Mouse (Mus musculus): ENCODE data around the gene Pzp.

The Pzp gene

DNA sequence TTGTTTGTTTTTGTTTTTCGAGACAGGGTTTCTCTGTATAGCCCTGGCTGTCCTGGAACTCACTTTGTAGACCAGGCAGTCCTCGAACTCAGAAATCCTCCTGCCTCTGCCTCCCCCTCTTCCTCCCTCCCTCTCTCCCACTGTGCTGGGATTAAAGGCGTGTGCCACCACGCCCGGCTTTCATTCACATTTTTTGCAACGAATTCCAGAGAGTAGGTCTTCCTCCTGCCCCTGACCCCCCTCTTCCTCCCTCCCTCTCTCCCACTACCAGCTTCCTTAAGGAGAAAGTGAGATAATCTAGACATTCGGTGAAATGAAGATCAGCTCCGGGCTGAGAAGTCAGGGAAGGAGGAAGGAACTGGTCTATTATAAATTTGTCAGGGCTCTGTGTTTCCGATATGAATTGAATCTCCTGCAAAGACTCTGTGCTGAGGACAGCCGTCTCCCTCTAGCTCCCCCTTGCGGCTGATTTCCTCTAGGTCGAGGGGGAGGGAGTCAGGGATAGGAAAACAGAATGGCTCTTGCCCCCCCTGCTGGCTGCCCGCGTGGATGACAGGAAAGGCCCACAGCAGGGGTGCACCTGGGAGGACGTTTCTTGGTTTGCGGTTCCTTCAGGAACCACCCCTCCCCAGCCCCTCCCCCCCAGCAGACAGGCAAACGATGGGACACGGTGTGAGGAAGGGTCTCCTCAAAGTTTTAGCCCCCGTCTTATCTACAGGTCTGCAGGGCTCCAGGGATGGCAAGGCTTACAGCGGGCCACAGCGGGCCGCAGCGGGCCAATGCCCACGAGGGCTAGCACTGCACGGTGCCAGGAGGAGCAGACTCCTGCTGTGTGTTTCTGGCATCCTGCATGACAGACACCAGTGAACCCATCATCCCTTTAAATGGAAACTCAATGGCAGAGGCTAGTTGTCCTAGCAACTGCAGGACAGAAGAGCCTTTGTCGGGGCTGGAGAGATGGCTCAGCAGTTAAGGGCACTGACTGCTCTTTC is 46.8 kb downstream of the Pzp start:
- DNase-seq (ENCODE audit: low read depth, low spot score): peak; percentile 89

DNA sequence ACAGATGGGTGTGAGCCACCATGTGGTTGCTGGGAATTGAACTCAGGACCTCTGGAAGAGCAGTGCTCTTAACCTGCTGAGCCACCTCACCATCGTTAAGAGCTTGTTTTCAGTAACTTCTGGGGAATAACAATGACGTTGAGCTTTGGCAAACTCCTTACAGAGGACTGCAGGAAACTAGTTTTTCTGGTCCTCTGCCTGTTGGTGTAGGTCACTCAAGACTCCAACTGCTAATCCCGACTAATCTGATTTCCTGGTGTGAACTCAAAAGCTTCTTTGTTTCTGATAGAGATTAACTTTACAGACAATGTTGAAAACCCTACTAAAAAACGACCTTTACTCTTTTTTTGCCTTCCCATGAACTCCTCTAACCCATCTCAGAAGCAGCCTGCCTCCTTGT is 49.0 kb downstream of the Pzp start:
- DNase-seq (ENCODE audit: low read depth, low spot score): no peak

DNA sequence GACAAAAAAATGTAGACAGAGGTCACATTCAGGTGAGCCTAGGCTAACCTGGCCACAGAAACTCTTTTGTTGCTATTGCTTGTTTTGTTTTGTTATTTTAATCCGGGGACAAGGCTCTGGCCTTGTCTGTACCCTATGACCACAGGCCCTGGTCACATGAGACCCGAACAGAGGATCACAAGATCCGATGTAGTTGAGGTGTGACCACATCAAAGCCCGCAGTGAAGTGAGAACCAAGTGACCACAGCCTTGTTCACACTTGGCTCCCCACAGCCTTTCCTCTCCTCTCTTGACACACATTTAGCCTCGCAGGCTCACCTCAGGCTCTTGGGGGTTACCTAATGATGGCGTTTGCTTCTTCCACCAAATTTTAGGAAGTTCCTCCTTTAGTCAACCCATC is 52.4 kb downstream of the Pzp start:
- no peak for DNase-seq (ENCODE audit: low read depth, low spot score)

DNA sequence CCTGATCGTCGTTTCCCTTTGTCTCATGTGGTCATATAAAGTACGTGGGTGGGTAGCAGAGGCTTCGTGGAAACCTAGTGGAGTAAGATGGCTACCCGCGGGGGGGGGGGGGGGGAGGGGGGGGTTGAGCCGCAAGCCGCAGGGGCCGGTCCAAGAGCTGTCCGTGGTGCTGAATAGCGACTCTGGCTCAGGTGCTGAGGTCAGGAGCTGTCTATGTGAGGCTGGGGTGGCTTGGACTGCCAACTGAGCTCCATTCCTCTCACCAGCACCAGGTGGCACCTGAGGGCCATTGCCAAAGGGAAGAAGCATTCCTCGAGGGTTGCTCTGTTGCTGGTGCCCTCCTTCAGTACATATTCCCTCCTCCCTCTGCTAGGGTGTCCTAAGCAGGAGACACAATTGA is 57.1 kb downstream of the Pzp start:
- DNase-seq (ENCODE audit: low read depth, low spot score): peak; percentile 10

DNA sequence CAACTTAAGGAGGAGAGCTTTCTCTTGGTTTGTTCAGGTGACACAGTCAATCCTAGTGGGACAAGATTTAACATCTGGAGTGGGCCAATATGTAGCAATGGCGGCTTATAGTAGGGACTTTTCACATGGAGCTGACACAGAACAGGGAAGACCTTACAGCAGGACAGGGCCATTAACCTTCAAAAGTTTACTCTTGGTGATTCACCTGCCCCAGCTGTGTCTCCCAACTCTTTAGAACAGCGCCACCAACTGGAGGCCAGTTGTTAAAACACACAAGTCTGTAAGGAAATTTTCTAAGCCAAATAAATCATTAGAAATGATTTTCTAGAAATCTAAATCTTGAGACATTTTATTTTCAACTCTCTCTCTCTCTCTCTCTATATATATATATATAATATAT is 59.2 kb downstream of the Pzp start:
- DNase-seq (ENCODE audit: low read depth, low spot score): no peak

DNA sequence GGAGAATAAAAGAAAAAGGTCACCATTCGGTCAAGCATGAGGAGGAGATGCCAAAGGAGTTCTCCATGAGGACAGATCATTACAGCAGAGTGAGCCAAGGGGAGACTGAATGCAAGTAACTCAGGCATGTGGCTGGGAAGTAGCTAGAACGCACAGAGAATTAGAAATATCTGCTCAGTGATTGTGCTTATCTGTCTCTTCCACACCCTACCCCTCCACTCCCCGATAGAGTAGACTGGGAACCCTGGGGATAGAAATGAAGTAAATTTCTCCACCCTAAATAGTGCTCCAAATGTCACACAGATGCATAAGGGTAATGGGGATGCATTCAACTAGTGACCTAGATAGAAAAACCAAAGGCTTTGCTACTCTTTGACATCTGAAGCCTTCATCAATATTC is 60.0 kb downstream of the Pzp start:
- DNase-seq (ENCODE audit: low read depth, low spot score): no peak

DNA sequence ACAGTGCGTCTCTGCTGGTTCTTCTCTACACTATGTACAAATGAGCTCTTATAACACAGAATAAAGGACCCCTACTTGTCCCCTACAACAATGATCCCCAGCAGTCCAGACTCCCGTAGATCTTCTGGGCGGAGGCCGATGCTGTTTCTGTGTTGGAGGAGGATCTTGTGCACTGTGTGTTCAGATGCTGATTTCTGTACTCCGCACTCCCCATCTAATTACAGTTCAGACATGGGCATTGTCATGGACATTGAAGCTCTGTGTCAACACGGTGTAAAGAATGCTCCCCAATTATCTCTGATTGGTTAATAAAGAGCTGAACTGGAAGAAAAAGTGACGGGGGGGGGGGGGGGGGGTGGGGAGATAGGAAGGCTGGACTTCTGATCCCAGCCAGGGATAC is 60.5 kb downstream of the Pzp start:
- no peak for DNase-seq (ENCODE audit: low read depth, low spot score)

DNA sequence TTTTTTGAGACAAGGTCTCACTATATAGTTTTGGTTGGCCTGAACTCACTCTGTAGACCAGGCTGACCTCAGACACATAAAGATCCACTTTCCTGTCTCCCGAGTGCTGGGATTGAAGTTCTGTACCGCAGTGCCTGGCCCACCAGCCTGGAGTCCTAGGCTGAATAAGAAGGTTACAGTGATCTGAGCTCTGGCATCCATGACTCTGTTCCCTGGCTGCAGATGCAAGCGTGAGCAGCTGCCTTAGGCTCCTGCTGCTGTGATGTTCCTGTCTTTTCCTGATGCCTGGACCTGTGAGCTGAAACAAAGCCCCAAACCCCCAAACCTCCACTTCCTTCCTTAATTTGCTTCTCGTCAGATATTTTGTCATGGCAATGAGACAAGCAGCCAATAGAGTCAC is 61.5 kb downstream of the Pzp start:
- no peak for DNase-seq (ENCODE audit: low read depth, low spot score)

DNA sequence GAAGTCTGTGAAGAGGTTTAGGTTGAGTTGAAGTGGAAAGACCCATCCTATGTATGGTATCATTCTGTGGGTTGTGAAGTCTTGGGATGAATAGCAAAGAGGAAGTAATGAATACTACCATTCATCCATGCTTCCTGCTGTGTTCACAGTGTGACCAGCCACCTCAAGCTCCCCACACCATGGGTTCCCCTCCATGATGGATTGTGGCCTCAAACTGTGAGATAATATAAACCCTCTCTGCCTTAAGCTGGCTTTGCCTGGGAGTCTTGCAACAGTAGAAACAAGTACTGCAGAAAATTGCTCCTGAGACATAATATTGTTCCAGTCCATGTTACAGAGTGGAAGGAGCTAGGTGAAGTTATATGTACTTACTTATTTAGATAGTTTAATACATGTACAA is 64.9 kb downstream of the Pzp start:
- no peak for DNase-seq (ENCODE audit: low read depth, low spot score)

DNA sequence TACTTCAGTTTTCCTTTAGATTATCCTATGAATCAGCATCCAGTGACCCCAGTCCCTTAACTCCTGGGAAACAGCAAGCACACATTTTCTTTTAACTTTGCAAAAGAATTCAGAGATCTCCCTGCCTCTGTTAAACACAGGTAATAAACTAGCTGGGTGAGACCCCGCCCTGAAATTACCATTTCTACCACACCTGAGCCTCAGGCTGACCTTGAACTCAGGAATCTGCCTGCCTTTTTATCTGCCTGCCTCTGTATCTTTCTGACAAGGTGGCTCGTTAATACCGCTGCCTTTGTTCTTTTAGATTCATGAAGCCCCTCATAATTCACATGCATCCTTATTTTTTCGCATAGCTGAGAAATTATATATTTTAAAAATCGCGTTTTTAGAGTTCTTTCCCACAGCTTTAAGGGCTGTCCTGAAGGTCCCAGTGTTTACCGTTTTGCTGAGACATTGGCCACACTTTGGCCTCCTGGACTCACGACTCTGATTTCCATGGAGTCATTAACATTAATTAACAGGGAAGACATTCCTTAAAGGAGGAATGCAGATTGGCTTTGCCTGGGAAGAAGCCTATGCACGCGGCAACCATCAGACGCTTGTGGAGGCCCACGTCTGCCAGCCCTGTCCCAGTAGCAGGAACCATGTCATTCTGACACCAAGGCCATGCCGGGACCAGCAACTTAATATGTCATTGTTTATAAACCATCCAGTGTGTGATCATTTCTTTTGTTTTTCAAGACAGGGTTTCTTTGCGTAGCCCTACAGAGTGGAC is 65.6 kb downstream of the Pzp start:
- DNase-seq (ENCODE audit: low read depth, low spot score): no peak

DNA sequence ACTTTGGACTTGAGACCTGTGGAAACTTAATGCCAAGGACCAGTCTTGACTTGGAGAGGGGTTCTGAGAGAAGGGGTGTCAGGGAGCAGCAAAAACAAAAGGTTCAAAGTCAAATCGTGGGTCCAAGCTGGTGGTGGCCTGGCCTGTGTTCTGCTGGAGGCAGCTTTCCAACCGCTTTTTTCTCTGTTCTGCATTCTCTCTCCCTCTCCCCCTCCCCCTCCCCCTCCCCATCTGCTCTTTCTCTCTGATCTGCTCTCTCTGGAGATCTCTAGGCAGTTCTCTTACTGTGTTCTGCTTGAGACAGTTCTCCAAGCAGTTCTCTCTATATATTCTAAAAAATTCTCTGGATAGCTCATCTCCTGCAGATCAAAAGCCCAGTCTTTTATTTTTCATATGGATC is 66.2 kb downstream of the Pzp start:
- DNase-seq (ENCODE audit: low read depth, low spot score): no peak

DNA sequence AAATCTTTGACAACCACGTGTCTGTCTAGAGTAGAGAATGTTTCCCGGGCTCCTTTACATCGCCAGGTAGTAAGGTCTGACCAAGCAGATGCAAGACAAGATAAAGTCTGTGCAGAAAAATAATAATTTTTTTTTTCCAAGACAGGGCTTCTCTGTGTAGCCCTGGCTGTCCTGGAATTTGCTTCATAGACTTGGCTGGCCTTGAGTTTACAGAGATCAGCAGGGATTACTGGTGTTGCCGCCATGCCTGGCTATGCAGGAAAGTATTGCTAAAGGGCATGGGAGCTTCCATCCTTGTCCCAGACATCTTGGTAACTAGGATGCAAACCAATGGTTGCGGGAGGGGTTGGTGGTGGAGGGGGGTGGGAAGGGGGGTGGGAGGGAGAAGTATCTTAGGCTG is 69.3 kb downstream of the Pzp start:
- no peak for DNase-seq (ENCODE audit: low read depth, low spot score)

DNA sequence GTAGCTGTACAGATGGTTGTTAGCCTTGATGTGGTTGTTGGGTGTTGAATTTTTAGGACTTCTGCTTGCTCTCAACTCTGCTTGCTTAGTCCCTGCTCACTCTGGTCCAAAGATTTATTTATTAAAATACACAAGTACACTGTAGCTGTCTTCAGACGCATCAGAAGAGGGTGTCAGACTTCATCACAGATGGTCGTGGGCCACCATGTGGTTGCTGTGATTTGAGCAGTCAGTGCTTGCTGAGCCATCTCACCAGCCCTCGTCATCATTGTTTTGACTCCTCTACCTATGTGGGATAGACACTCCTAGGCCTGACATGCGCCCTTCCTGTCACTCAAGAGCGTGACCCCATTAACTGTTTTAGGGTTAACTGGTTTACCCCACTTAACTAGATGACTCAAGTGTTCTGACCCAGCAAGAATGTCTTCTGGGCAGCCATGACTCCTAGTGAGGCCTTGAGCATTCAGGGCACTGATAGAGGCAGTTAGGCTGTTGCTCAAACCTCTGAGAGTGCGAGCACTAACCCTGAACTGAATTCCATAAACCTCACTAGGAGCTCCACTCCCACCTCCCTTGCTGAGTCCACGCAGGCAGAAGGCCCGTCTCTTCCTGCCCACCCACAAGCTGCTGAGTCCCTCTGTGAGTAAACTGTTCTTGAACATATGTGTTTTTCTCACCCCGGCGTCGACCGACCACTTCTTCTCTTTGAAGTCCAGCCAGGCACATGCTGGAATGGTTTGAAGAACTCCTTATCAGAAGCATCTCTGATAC is 70.5 kb downstream of the Pzp start:
- no peak for DNase-seq (ENCODE audit: low read depth, low spot score)

DNA sequence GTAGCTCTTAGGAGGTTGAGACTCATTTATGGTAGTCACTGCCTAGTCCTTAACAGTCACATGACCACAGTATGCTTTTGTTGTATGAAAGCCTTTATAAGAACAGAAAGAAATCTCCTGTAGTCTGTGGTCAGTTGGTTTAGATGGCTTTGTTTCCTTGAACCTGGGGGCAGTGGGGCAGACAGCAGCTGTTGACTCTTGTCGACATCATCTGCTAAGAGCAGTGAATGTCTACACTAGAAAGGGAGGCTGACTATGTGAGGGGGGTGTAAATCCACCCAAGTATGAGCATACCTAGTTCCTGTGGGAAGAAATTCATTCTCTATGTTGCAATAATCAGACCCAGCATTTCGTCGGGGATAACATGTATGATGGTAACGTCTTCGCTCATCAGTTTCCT is 79.5 kb downstream of the Pzp start:
- no peak for DNase-seq (ENCODE audit: low read depth, low spot score)

DNA sequence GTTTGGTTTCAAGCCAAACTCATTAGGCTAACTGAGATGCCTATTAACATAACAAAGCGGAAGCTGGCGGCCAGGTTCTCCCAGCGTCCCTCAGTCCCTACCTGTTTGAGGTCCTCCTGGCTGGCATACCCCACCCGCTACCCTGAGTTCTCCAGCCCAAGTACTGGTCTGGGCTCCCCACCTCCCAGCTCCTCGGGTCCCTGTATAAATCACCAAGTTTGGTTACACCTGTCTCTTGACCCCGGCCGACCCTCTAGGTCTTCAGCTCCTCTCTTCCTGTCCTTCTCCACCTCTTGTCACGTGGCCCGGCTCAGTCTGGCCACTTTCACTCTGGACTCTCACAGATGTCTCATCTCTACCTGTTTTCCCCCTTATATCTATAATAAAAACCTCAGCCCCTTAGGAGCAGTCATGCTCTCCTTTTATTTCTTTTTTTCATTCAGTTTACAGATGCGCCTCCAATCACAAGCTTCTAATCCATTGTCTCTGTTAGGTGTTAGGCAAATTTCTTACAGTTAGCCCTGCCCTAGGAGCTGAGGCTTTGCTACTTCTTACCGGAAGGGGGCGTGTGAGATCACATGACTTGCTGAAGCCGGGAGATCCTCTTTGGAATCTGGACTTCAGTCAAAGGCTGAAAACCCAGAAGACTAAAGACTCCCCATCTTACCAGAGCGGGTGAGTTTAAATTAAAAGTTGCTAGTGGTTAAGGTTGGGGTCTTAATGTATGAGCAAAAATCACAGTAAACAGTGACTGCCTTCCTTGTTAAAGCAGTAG is 80.6 kb downstream of the Pzp start:
- DNase-seq (ENCODE audit: low read depth, low spot score): peak; percentile 30

DNA sequence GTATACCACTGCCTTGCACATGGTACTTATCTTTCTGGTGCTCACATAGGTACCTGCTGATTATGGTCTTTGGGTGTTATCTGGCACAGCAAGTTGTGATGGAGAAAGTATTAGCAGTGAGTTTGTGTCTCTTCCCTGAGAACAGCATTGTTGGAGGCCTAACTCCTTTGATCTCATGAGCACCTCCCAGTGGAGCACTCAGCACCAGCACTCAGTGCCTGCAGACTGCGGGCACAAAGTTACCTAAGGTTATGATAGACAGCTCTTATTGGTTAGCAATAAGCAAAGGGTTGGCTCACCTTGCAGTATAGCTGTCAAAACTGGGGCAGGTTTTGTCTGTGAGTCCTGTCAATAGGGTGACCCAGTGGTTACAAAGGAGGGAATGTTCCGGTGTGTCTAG is 86.3 kb downstream of the Pzp start:
- DNase-seq (ENCODE audit: low read depth, low spot score): peak; percentile 16

DNA sequence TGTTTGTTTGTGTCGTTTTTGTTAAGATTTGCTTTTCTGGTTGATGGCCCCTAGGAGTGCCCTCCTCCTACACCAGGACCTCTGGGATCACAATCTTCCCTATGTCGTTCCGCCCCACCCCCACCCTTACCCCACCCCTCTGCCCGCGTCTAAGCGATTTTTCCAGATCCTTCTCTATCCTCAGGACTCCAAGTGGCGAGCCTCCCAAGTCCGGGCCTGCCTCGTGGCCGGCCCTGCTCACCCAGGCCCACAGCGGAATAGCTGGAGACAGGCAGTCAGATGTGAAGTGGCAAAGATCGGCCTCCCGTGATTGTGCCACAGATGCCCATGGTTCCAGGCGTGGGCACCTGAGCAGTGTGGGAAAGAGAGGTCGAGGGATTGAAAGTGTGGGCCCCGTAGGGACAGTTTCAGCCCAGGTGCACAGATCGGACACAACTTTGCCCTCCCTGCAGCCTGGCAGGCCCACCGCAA is 87.6 kb downstream of the Pzp start:
- DNase-seq (ENCODE audit: low read depth, low spot score): no peak

DNA sequence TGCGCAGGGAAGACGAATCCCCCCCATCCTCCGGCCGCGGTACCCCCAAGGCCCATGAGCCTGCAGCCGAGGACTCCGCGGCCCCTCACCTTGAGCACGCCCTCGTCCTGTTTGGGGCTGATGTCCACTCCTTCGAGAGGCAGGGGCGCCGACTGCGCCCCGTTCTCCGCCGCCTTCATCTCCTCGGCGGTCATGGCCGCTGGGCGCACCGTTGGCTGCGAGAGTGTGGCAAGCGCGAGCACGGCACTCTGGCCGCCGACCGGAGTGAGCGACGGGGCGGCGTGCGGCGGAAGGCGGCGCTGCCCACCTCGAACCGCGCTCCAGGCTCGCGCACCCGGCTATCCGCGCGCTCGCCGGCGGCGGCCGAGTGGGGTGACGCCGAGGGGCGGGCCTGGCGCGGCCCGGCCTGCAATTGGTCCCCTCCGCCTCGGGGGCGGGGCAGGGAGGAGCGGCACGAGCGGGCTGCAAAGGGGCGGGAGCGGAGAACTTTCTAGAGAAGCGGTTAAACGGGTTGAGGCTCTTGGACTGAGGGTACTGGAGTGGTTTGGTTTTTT is 88.1 kb downstream of the Pzp start, which contains the start of gene Fkbp4:
TSS of gene Fkbp4 (minus strand) at position 361 of the 554 bp plus-strand sequence.
- DNase-seq (ENCODE audit: low read depth, low spot score): peak; percentile 93

DNA sequence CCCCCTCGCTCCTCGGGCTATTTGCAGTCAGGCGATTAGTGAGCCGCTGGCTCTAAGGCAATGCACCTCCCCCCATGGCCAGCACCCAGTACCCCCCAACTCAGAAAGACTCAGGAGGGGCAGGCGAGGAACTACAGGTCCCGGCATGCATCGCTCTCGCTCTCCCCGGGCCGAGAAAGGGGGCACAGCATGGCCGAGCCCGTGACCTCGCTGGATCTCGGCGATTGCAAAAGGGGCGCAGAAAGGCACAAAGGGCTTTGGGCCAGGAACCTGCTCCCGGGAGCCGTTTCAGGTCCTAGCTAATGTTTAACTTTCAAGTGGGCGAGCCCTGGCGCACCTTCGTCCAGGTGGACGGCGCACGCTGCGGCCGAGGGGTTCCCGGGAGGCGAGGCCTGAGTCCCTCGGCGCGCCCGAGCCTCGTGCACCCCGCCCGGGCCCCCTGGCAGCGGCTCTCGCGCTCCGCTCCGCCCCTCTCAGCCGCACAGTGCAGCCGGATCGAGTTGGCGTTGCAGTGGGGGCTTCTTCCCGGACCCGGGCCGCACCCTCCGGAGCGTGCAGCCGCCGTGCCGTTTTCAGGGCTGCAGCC is 88.7 kb downstream of the Pzp start:
- peak; percentile 49 for DNase-seq (ENCODE audit: low read depth, low spot score)

DNA sequence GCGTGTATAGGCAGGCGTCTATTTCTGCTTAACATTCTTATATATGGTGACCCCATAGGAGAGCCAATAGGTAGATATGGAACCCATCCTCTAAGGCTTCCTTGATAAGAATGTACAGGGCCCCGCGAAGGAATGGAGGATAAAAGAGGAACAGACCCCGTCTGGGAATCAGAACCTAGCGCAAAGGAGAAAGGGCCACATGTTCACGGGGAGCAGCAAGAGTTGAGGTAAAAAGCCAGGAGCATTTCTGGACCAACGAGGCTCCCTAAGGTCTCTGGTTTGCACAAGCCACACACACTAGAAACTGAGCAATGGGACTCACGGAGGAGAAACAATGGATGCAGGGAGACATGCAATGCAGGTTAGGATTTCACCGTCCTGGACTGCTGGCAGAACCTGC is 89.2 kb downstream of the Pzp start:
- DNase-seq (ENCODE audit: low read depth, low spot score): no peak
